Mouse (Mus musculus): Measurements from ENCODE around the gene Rab21. TPM values are rescaled to one million over a fixed set of nuclear protein-coding genes. Genes with fewer than 3 reads are reported as not detected.
"Not testable (repeated sequence)": the region's sequence is repeated elsewhere in the genome, so short reads cannot be mapped to it uniquely, and the experiment has no call there.

The Rab21 gene
- total RNA-seq, 2 experiments from 2014 or later = 26.4 to 27.1 TPM

DNA sequence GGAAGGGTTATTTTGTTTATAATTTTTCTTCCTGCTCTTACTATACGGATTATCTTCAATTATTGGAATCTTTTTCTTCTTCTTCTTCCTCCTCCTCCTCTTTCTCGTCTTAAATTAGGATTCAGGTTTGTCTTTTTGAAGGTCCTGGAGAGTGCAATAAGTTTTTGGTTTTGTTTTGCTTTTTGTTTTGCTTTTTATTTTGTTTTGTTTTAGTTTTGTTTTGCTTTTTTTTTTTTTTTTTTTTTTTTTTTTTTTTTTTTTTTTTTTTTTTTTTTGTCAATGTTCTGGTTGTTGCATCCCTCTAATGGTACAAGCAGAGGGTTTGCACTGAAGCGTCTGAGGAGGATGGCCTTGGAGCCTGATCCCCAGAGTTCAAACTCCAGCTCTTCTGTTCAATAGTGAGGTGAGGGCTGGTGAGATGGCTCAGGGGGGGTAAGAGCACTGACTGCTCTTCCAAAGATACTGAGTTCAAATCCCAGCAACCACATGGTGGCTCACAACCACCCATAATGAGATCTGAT is 13.7 kb upstream of the Rab21 start:
- DNase-seq (ENCODE audit: low spot score in 2 of 2) = no peak

DNA sequence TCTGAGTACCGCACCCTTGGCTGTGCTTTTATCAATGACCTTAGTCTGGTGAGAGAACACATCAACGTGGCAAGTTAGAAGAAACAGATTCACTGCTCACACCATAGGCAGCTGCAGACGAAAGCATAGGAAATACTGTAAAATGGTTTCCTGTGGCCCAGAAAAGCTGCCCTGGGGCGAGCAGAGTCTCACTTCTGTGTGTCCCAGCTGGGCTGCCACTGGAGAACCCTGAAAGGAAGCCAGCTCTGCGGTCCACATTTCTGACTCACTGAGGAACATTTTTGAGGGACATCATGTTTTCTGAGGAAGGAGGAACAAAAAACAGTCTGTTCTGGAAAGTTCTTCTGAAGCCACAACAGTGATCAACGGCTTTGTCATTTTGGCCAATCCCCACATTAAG is 13.1 kb upstream of the Rab21 start:
- DNase-seq (ENCODE audit: low spot score in 2 of 2) = no peak

DNA sequence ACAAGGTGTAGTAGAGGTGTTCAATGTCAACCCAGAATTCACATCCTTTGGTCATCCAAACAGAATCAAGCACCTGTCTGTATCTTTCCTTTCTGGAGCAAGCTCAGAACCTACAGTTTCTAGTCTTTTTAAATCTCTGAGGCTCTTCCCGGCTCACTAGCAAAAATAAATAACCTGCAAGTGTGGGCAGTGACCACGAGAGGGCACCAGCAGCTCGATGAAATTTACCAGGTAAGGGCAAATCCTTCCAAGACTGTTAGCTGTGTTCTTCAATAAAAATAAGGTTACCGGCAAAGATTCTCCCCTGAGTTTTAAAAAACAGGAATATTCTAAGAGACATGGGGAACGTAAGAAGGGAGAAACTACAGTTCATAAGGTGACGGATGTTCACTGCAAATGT is 7.9 kb upstream of the Rab21 start:
- DNase-seq (ENCODE audit: low spot score in 2 of 2) = peak; percentile 35 to 53

DNA sequence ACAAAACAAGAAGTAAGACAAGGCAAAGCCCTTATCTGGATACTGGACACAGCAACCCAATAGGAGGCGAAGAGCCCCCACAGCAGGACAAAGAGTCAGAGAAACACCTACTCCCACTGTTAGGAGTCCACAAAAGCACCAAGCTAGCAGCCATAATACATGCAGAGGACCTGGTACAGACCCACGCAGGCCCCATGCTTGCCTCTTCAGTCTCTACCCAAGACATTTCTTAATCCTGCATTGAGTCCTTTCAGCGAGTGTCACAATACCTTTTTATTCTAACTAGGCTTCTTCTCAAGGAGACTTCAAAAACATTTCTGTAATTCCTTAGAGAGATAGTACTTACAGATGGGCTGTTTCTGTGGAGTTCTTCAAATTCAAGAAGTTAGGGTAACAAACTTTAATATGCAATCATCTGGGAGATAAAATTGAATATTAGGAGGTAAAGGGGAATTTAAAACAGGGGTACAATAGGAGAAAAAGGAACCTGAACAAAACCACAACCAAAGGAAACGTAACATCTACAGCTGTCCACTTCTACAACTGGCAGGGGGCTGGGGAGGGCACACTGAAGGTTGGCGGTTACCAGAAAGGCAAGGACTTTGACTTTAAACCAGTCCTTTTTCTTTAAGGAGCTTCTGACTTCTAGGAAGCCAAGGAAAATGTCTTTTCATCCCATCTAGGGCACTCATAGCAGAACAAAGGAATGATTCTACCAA is 6.1 kb upstream of the Rab21 start:
- no peak for DNase-seq (ENCODE audit: low spot score in 2 of 2)

DNA sequence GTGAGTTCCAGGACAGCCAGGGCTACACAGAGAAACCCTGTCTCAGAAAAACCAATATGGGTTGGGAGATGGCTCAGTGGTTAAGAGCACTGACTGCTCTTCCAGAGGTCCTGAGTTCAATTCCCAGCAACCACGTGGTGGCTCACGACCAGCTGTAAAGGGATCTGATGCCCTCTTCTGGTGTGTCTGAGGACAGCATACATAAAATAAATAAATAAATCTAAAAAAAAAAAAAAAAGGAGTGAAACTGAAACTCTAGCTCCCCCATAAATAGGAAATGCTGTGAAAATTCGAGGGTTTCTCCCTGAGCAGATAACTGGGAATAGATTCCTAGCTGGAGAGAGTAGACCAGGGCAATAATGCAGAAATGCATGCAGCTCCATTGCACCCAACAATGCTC is 3.0 kb upstream of the Rab21 start:
- not testable (repeated sequence) for DNase-seq (ENCODE audit: low spot score in 2 of 2)

DNA sequence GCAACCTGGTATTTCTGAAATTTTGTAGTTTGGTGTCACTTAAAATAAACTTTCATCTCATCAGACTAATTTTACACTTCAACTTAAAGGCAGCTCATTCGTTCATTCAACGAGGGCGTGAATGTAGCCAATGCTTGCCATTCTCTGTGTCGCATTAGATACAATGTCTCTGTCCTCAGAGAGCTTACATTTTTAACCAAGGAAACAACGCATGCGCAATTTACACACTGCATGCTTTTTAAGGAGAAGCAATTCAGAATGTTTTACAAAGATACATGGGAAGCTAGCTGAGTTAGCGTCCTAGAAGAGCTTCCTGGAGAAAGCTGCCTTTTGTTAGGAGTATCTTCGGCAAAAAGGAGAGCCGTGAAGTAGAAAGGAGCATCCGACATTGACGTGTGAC is 919 bp upstream of the Rab21 start:
- DNase-seq (ENCODE audit: low spot score in 2 of 2) = no peak

DNA sequence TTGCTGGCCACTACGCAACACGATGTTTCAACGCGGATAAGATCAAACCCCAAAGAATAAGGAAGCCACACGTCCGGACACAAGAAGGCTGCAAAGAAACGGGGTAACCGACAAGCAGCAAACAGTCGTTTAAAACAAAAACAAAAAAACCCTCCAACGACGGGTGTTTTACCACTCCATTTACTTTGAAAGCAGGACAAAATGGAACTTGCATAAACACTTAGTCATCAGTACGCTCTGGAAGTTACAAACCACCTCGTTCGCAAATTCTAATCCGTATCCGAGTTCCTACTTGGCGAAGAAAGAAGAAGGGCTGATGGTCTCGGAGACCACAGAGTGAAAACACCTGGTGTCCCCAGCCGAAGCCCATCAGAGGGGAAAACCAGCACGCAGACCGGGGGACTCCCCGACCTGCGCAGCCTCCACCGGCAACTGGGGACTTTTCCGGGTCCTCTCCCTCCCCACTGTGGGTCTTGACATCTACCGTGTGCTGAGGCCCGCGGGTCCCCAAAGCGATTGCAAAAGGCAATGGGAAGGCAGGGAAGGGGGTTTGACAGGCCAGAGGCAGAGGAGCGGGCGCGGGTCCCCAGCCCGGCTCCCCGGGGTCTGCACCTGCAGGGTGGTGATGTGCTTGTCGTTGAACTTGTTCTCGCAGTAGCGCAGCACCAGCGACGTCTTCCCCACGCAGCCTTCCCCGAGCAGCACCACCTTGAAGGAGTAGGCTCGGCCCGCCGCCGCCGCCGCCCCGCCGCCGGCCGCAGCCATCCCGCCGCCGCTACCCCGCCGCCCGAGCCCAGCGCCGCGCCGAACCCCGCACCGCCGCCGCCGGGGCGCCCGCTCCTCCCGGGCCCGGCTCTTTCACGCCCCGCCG is 577 bp downstream of the Rab21 start:
- peak in 1 of 2 experiments; percentile 33 for DNase-seq (ENCODE audit: low spot score in 2 of 2)

DNA sequence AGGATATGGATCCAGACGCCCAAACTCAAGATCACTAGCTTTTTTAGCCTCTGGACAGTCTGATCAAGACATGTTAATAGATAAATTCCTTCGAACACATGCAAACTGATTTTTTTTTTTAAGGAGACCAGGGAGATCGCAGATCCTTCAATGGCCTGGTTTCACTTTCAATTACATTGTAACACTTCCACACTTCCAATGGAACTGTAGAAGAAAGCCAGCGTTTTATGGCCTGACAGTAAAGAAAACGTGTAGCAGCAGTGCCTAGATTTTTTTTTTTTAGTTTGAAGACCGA is 1.2 kb downstream of the Rab21 start:
- DNase-seq (ENCODE audit: low spot score in 2 of 2) = no peak

DNA sequence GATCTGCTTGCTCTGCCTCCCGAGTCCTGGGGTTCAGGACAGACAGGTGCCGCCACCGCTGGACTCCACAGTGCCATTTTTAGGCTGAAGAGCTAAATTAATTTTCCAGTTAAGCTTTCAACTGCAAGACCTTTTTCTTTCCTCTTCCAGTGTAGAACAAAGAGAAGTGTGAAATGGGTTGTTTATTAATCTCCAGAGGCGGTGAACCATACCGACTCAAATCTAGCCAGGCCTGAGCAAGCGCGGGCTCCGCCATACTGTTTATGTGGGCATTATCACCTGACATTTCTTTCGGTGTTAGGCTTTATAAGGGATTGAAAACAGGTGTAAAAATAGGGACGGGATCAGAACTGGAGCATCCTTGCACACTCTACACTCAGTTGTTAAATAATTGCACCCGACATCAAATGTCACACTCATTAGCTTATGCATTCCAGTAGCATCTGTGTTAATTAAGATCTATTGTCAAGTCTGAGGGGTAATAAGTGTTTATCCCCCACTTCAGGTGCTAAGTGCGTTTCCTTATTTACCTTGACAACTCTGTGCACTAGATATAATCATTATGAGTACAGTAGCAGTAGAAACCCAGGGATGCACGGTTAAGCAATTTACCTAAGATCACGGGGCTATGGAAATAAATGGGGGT is 1.6 kb downstream of the Rab21 start:
- no peak for DNase-seq (ENCODE audit: low spot score in 2 of 2)

DNA sequence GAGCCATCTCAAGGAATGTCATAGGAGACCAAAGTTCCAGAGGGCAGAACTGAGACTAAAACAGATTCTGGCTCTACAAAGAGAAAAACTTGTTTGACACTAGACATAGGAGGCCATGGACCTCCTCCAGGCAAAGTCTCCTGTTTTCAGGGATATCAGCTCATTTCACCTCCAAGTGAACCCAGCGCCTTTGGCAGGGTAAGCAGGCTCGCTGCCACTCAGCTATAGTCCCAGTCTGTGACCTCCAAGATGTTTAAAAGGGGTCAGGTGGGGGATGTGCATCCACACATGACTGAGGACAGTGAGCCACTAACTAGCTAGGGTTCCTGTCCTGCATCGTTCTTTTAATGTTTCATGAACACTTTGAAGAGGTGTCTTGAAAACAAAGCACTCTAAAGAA is 2.7 kb downstream of the Rab21 start:
- no peak for DNase-seq (ENCODE audit: low spot score in 2 of 2)

DNA sequence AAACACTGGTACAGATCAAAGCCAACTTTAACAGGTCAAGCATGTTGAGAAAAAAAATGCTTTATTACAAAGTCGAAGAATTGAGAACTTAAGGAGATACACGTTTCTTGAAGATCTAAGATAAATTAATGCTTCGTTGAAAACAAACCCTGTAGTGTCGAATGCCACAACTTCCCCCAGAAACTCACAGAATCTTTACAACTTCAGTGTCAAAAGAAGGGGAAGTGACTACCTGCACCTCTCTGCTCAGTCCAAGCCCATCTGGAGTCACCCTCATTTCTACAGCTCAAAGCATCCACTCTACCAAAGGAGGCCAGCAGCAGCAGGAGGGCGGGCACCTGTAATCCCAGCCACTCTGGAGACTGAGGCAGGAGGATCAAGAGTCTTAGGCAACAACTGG is 3.2 kb downstream of the Rab21 start:
- DNase-seq (ENCODE audit: low spot score in 2 of 2) = no peak

DNA sequence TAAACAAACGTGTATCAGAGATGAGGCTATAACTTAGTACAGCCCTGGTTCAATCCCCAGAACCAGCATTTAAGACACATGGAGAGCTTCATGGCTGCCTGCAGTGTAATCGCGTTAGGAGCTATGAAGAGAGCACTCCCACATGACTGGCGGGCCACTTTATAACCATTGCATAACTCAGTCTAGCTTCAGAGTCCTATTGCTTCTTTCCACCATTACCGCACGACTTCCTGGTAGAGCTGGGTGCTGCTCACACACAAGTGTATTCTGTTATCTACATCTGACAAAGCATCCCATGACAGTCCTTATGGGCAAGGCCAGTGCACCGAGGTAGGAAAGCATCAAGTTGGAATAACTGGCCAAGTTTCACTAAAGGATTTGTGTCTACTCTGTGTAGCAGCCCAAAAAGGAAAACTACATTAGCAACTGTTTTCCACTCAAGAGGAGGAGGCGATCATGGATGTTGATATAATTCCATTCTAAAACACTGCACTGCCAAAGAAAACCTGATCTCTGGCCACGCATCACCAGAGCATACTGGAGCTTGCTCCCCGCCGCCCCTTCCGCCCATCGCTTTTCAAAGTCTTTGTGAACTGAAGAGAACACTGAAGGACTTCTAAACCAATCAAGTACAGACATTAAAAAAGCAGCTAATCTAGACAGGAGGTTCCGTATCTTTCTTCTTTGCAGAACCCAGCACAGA is 4.0 kb downstream of the Rab21 start:
- DNase-seq (ENCODE audit: low spot score in 2 of 2) = no peak

DNA sequence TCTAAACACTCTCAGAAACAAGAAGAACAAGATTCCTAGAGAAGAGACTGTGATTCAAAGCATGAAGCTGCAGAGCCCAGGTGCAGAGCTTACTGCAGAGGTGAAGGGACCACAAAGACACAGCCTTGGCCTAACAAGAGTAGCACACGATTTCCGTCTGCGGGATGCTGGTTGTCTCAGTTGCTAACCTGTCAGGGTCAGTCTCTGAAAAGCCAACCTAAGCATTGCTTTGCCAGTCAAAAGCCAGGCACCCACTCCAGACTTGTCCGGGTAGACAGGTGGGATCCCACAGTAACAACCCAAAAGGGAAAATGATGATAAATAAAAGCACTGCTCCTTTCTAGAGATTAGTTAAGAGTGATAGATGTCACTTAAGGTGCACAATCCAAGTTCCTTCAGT is 6.2 kb downstream of the Rab21 start:
- no peak for DNase-seq (ENCODE audit: low spot score in 2 of 2)

DNA sequence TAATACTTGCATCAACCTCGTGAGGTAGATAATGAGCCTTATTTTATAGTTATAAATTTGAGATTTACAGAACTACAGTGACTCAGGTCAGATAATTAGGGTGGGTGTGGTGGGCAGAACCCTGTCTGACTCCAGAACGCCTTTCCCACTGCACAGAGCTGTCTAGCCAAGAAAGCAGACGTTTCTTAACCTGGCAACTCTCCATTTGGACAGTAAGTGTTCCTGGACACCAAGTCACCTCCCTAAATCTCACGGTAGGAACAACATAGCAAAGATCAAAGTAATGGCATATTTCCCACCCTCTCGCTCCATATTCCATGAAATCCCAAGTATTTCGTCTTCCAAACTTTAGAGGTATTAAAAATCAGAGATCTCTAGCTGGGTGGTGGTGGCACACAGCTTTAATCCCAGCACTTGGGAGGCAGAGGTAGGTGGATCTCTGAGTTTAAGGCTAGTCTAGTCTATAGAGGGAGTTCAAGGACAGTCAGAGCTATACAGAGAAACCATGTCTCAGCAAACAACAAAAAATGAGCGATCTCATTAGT is 8.0 kb downstream of the Rab21 start:
- DNase-seq (ENCODE audit: low spot score in 2 of 2) = no peak

DNA sequence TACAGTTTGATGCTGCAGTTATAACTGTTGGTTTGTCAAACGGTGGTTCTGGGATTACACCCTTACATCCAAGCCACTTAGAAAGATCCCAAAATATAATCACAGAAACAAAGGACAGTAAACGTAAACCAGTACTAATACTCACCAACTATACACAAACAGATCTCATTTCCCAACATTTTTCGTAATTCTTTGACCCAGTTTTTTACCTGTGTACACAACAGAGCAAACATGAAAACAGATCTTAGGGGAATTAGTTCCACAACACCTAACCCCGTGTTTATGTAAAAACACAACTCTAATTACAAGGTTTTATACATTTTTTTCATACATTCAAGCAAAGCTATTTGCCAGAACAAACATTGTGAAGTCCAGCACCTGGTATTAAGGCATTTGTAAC is 16.7 kb downstream of the Rab21 start:
- DNase-seq (ENCODE audit: low spot score in 2 of 2) = no peak

DNA sequence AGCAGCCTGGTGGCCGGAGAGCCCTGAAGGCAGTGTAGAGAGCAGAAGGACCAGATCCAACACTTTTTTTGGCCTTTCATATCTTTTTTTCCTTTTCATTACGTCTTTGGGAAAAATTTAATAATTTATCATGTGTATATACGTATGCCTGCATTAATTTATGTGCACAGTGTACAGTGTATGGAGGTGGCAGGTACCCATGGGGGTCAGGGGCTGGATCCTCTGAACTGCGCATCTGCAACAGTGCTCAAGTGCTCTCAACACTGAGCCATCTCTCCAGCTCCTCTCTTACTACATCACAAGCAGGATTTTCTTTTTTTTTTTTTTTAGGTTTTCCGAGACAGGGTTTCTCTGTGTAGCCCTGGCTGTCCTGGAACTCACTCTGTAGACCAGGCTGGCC is 17.8 kb downstream of the Rab21 start:
- DNase-seq (ENCODE audit: low spot score in 2 of 2) = no peak

DNA sequence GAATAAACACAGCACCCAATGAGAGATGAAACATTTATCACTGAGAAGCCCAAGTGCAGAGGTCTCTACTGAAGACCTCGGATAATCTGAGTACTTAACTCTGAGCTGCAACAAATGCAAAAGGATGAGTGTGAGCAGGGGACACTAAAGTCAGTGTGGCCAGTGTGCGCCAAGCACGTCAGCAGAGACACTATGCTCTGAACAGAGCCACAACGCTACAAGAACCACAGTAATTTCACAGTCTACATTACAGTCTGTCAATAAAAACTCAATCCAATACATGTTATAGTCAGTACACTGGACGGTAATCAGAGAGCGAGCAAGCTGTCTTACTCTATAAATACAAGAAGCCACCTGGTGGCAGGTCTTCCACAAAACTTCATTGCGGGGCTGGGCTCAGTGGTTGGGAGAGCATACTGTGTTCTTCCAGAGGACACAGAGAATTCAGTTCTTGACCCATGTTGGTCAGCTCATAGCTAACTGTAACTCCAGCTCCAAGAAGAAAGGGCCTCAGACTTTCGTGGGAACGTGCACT is 18.9 kb downstream of the Rab21 start:
- DNase-seq (ENCODE audit: low spot score in 2 of 2) = no peak

DNA sequence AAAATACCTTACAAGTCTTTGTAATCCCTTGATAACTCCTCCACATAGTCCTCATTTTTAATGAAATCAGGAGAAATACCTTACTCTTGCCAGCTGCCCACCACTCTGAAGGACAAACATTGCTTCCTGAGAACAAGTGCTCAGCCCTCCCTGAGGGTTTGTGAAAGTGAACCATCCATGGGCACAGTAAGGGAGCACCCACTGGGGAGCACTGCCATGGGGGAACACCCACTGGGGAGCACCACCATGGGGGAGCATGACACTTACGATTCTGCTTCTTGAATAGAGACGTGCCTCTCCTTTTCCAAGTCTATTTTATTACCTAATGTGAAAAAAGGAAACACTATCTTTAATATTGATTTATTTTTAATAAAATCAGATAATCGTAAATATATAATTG is 20.2 kb downstream of the Rab21 start:
- DNase-seq (ENCODE audit: low spot score in 2 of 2) = no peak

DNA sequence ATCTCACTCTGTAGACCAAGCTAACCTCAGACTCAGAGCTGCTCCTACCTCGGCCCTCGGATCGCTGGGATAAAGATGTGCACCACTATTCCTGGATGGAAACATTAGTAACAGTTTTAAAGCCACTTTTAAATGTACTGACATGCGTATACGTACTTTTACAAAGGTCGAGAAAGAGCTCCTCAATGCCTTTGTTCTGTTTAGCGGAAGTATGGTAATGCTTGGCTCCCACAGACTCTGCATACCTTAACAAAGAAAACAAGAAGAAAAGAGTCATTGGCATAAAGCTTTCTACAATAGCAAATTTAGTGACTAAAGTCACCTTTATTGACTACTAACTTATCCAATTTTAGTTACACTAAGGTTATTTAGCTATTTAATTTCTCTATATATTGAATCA is 20.7 kb downstream of the Rab21 start:
- no peak for DNase-seq (ENCODE audit: low spot score in 2 of 2)

DNA sequence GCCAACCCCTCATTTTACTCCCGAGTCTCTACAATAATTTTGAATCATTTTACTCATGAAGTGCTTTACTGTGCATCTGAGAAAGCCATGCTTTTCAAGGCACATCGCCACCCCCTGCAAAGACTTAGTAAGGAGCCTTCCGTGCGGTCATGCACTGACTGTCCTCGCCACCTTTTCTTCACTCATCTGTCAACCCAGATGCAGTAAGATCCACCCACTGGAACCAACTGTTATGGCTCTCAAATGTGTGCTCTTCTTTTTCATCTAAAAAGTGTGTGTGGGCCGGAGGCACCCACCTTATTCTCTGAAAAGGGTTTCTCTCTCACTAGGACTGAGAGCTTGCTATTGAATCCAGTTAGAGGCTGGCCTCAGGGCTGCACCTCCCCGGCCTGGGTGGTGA is 21.4 kb downstream of the Rab21 start:
- no peak for DNase-seq (ENCODE audit: low spot score in 2 of 2)

DNA sequence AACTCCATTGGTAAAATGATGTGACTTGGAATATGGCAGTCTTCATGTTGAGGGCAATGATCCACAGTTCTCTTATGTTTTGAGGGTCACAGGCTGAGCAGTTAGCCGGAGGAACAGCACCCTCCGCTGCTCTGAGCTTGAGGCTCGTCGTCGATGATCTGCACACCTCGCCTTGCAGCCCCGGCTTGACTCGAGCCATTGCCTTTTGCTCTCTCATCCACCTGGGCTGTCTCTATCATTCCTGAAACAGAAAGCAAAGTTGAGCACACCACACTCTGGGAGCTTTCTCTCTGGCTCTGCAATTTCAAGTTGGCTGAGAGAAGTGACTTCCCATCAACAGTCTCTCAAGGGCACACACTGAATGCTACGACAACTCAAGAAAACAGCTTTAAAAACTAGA is 24.7 kb downstream of the Rab21 start:
- no peak for DNase-seq (ENCODE audit: low spot score in 2 of 2)
